9 mouse cellular contexts compared by ENCODE assay signal in the genomic region with DNA sequence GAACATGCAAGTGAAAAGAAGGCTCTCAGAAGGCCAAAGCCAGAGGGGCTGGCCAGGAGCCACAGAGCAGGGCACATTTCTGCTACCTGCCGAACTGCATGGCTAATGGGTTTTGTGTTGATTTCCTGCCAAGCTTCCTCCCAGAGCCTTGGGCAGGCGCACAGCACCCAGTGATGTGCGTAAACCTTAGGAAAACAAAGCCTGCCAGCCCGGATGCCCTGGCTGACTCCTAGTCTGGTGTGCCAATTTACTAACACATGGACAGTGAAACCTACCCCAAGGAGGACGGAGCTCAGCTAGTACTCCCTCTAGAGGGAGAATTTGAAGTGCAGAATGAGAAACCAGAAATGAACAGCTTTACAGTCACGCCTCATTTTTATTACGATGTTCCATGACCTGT. TPM values are rescaled to one million over a fixed set of nuclear protein-coding genes. Genes with fewer than 3 reads are reported as not detected.
DNase-seq lines count a peak whose midpoint lies in the region; ATAC-seq and TF ChIP-seq lines count a peak whose summit lies in the region.
"Had no signal": no experiment of that assay in that cellular context is flagged by ENCODE, and none has a peak within 500 bp of the region (broad histone marks: within the 10 kb centered on the region; RNA-seq: fewer than 3 reads in every experiment).

No protein-coding gene starts in this region.

- H3K36me3 ChIP-seq in E14TG2a.4 (ENCODE audit: insufficient read depth, low read length): no peaks in the 10 kb centered on the region
- H3K36me3 ChIP-seq in lung, embryonic 16.5 days (ENCODE audit: control insufficient read depth, insufficient read depth, low read length): peaks cover 18% of the 10 kb centered on the region

- H3K4me2 ChIP-seq in lung, embryonic 16.5 days (ENCODE audit: low read depth, low read length): no peak overlapping the region
- H3K4me2 ChIP-seq: limb, embryonic 15.5 days had no signal

- peak; percentile 31 for TF ChIP-seq CTCF in left cerebral cortex, adult 2 months (IDR thresholded peaks at IDR 0.05)
- TF ChIP-seq CTCF in E14TG2a.4 (conservative IDR thresholded peaks at IDR 0.05; ENCODE audit: low read length): peak; percentile 45

- no peak overlapping the region for H3K4me3 ChIP-seq in left cerebral cortex, adult 2 months
- H3K4me3 ChIP-seq in E14TG2a.4 (replicated peaks; ENCODE audit: low read length): peak overlapping the region; percentile 59
- no peak overlapping the region for H3K4me3 ChIP-seq in lung, embryonic 16.5 days (ENCODE audit: low read length)
- H3K4me3 ChIP-seq: limb, embryonic 15.5 days had no signal

- 56% methylated on average over 7 of the region's 7 CpGs for WGBS in lung, embryonic 16.5 days

- no peaks in the 10 kb centered on the region; the same call in 1 of the 2 replicates for H3K9me3 ChIP-seq in E14TG2a.4 (ENCODE audit: low read length)
- no peaks in the 10 kb centered on the region for H3K9me3 ChIP-seq in lung, embryonic 16.5 days (ENCODE audit: control insufficient read depth, low read length)
- H3K9me3 ChIP-seq: limb, embryonic 15.5 days had no signal

- H3K27me3 ChIP-seq in E14TG2a.4 (ENCODE audit: insufficient read depth, low read length): no peaks in the 10 kb centered on the region
- H3K27me3 ChIP-seq in lung, embryonic 16.5 days (ENCODE audit: control insufficient read depth, insufficient read depth, low read depth, low read length): no peaks in the 10 kb centered on the region
- H3K27me3 ChIP-seq: limb, embryonic 15.5 days had no signal

- peaks cover 15% of the 10 kb centered on the region; the same call in 1 of the 2 replicates for H3K4me1 ChIP-seq in E14TG2a.4 (replicated peaks; ENCODE audit: low read depth, low read length)
- no peaks in the 10 kb centered on the region for H3K4me1 ChIP-seq in lung, embryonic 16.5 days (replicated peaks; ENCODE audit: control insufficient read depth, insufficient read depth, low read length)
- H3K4me1 ChIP-seq: limb, embryonic 15.5 days had no signal

- intact Hi-C loops in left cerebral cortex, adult 2 months (cut with DNase I): no loop called here

- H3K9ac ChIP-seq in lung, embryonic 16.5 days (ENCODE audit: low read length): no peak overlapping the region
- H3K9ac ChIP-seq: limb, embryonic 15.5 days had no signal

- DNase-seq in left cerebral cortex, adult 2 months (ENCODE audit: extremely low spot score in 1 of 2, low spot score in 2 of 2): no peak
- DNase-seq in left cerebral cortex, adult 8-10 months (ENCODE audit: low spot score in 2 of 2): no peak
- DNase-seq in brain, adult 2 months (ENCODE audit: low read depth, low spot score): peak; percentile 94
- DNase-seq in frontal cortex, postnatal 25 days (ENCODE audit: low spot score in 2 of 2): no peak
- DNase-seq in frontal cortex, postnatal 10 days (ENCODE audit: low spot score in 2 of 2): no peak

- H3K27ac ChIP-seq in left cerebral cortex, adult 2 months: no peak overlapping the region
- H3K27ac ChIP-seq in lung, embryonic 16.5 days (ENCODE audit: low read length): no peak overlapping the region
- H3K27ac ChIP-seq: limb, embryonic 15.5 days had no signal

- peak; percentile 57 to 70 for ATAC-seq in hematopoietic stem cell, adult 5-6 weeks (replicated peaks in 1 of 2; ENCODE audit: insufficient read depth in 1 of 2, low FRiP score in 2 of 2, low TSS enrichment in 1 of 2, low read depth in 1 of 2, poor library complexity in 2 of 2, severe bottlenecking in 2 of 2)
- 0 out of 2 replicates have a peak, but pooled peaks have one; percentile 36 for ATAC-seq in lung, embryonic 16.5 days (ENCODE audit: low read depth)

RNA-seq across cellular contexts. Expression of a gene that starts 50.0 kb away (rescaled TPM):
- total RNA-seq in left cerebral cortex, adult 2 months (2021): 1 to 10 TPM; 3.7 to 4.1 TPM
- 1 to 10 TPM; 5.9 to 8.2 (median 7.6) TPM for total RNA-seq in left cerebral cortex, adult 8-10 months (2022)
- 5.9 and 7.9 TPM in 2 replicates for total RNA-seq in hematopoietic stem cell, adult 5-6 weeks (2017)
- 50.4 and 53.7 TPM in 2 replicates for polyA plus RNA-seq in lung, embryonic 16.5 days (2015; fragmentation: Nextera tagmentation; extraction: Ambion mirVana)

RNA-seq across cellular contexts. Expression of a gene that starts 59.9 kb away (rescaled TPM):
- under 1 TPM; 0.50 to 0.70 TPM for total RNA-seq in left cerebral cortex, adult 2 months (2021)
- total RNA-seq in left cerebral cortex, adult 8-10 months (2022): 1 to 10 TPM; 1.5 to 2.8 (median 1.5) TPM
- total RNA-seq in hematopoietic stem cell, adult 5-6 weeks (2017): 2.1 and 28.4 TPM in 2 replicates
- polyA plus RNA-seq in lung, embryonic 16.5 days (2015; fragmentation: Nextera tagmentation; extraction: Ambion mirVana): 0.82 and 0.87 TPM in 2 replicates
